Mouse (Mus musculus): ENCODE results near the gene Fam24a.
A peak's percentile ranks its signal among the peaks of the same experiment; 100 is the strongest.

Fam24a gene

DNA sequence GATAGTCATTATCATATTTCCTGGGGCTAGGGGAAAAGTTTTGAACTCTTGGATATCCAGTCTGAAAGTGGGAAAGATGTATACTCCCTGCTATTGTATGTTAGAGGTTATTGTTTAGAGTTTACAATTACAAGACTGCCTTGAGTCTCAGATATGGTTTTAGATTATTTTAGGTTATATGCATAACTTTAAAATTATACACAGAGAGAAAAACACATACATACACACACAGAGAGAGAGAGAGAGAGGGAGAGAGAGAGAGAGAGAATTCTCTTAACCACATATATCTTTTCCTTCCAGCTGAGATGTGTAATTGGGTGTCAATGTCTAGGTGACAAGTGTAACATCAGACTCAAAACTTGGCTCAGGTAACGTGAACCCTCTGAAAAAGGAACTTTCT is at the start of gene Fam24a:
Gene Fam24a (plus strand): TSS at position 301 of the 400 bp plus-strand sequence.
- DNase-seq (ENCODE audit: low spot score in 2 of 2): no peak

DNA sequence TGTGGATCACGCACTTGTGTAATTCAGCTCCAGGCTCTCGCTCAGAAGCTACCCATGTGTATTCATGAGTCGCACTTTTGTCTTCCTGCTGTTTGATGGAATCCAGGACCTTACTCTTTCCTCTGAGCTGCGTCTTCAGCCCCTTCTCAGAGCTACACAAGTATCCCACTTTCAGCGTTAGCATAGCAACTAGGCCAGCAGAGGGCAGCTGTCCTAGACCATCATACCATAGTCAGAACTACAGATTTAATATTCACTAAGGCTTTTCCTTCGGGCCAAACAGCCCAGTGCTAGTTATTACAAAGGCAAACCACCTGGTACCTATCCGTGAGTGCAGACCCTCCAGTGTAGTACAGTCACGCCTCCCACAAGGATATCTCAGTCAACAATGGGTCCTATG is 36.5 kb upstream of the Fam24a start:
- DNase-seq (ENCODE audit: low spot score in 2 of 2): no peak

DNA sequence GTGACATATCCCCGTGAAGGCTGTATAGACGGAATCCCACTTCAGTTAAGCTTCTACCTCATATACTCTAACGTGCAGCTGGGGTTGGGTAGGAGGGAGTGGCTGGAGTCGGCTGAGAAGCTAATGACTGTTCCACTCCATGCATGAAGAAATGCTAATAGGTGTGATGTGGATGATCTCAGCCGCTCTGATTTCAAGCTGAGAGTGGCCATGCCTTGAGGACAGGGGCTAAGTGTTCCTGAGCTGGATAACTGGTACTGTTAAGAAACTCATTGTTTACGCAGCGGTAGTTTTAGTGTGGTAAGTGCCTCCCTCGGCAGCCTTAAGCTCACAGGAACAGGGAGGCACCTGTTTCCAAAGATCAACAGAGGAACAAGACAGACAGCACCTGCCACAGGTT is 30.3 kb upstream of the Fam24a start:
- DNase-seq (ENCODE audit: low spot score in 2 of 2): no peak

DNA sequence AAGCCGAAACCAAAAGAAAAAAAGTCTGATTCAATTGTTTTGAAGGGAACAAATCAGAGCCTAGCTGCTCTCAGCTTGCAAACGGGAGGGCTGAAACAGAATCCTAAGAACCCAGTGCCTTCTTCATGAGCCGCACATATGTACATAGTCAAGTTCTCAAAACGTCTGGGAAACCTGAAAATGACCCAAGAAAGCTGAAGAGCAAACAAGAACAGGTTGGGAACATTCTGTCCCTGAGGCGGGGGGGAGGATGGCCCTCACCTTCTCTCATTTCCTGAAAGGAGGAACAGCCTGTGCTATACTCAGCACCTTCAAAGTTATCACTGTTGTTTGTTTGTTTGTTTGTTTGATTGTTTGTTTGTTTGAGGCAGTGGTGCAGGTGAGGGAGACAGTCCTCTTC is 26.9 kb upstream of the Fam24a start:
- DNase-seq (ENCODE audit: low spot score in 2 of 2): no peak

DNA sequence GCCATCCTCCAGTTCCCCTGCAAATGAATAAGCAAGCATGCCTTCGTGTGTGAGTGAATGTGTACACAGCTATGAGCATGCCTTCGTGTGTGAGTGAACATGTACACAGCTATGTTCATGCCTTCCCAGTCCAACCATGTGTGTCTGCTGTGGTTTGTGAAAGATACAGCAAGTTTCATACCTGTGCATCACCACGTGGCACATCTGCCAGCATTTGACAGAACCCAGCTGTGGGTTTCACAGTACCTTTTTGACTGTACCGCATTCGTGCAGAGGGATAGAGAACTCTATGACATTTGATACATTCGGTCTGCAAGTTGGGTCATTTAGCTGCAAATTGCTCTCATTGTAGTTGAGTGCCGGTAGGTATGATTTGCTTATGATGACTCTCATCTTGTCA is 19.2 kb upstream of the Fam24a start:
- no peak for DNase-seq (ENCODE audit: low spot score in 2 of 2)

DNA sequence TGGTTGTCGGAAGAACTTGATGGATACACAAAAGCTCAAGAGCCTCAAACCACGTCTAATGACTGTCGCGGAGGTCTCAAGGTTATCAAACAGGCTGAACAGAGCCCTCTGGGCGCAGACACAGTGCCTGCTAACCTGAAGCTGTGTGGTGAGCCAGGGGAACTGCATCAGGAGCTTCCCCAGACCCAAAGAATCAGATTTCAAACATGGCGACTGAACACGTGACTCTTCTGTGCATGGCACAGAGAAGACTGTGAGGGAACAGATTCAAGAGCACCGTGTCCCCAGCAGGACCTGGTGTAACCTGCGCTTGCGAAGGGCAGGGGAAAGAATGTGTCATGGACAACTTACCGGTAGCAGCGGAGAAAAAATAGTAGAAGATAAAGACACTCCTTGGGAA is 16.1 kb upstream of the Fam24a start:
- DNase-seq (ENCODE audit: low spot score in 2 of 2): no peak

DNA sequence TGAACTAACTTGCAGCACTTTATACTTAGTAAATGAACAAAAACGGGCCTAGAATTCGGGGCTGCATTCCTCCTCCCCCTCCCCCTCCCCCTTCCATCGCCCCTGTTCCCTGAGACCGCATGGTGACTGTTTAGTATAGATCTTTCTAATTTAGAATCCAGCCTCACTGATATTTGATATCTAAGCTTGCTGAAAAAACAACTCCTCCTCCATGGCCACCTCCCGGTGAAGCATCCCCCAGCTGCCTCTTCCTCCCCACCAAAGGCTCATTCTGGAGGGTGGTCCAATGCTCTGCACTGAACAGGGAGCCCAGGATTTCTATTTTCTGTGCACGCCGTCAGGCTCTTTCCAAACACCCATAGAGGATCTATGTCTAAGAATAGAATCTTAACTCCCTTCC is 15.3 kb upstream of the Fam24a start:
- no peak for DNase-seq (ENCODE audit: low spot score in 2 of 2)

DNA sequence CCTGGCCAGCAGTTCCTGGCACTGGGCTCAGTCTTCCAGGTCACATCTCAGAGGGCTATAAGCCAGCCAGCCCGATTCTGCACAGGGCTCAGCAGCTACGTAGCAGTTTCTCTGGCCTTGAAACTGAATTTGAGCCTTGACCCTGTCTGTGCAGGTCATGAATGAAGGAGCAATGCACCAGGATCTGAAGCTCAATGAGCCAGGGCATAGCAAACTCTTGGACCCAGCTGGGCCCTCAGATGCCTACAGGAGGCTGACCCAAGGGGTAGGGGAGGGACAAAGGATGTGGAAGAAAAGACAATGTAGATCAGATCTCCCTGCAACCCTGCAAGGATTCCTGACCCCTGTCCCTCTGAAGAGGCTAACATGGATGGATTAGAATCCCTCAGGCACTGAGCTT is 11.5 kb upstream of the Fam24a start, which contains the start of gene Cuzd1:
Gene Cuzd1 (minus strand): TSS at position 101 of the 400 bp plus-strand sequence.
- DNase-seq (ENCODE audit: low spot score in 2 of 2): no peak

DNA sequence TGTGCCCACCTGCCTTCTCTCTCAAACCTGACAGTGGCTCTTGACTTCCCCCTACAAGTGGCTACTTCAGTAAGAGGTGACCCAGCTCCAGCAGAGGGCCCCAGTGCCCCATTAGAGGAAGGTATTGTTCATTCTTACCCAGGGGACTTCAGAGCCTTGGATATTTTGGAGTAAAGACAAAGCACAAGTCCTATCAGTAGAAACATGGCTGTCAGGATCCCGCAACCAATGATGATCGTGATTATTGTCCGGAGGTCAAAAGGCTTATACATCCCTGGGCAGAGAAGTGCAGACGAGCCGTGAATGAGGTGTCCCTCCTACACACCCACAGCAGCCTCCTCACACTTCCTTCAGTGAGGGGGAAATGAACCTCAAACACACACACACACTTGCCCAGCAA is 6.6 kb upstream of the Fam24a start:
- no peak for DNase-seq (ENCODE audit: low spot score in 2 of 2)

DNA sequence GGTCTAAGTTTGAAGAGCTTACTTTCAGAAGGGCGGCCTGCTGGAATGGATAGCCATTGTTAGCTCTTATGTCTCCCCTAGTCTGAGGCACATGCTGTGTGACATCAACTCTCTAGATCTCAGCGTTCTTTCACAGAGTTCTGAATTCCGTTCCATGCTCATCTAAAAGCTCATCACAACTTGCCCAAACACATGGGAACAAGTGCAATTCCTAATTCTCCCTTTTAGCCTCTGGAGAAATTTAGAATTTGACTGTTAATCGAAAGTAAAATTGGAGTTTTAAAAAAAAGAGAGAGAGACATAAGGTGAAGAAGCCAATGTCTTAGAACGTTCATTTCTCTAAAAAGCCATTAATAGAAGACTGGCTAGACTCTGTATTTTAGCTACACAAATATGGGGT is 4.2 kb upstream of the Fam24a start, which contains the start of gene Fam24b:
Gene Fam24b (minus strand): TSS at position 101 of the 400 bp plus-strand sequence.
- no peak for DNase-seq (ENCODE audit: low spot score in 2 of 2)

DNA sequence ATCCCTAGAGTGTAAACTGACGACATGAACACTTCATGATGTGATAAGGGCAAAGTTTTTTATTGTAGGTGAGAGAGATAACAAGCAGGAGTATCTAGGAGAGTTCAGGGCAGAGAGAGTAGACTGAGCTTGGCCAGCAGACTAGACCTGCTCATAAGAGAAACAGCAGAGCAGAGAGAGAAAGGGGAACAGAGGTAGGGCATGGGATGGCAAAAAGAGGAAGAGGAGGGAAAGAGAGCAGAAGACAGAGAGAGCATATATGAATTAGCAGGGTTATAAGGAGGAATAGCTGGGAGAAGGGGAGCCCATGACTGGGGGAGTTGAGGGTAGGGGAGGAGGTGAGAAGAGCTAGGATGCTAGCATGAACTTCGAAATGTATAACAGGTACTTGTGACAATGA is 2.0 kb upstream of the Fam24a start:
- DNase-seq (ENCODE audit: low spot score in 2 of 2): no peak

DNA sequence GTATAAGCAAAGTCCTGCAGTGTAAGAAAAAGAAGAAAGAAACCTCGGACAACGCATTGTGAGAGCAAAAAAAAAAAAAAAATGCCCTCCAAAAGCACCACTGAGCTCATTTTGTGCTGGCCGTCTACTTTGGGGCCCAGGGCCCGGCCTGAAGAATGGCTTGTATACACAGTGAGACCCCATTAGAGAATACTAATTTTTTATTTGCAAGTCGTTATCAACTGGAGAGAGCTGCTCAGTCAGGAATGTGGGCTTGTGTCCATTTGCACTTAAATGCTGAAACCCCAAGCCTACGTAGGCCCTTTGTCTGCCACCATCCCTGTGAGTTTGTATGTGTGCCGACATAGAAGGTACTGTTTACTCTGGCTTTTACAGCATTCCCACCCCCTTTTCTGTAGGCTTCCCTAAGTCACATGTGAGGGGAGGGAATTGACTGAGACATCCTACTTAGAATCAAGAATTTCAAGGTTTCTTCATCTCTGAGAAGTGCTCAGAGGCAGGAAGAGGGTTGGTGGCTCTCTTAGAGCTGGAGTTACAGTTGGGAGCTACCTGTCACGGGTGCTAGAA is 3.9 kb downstream of the Fam24a start:
- no peak for DNase-seq (ENCODE audit: low spot score in 2 of 2)

DNA sequence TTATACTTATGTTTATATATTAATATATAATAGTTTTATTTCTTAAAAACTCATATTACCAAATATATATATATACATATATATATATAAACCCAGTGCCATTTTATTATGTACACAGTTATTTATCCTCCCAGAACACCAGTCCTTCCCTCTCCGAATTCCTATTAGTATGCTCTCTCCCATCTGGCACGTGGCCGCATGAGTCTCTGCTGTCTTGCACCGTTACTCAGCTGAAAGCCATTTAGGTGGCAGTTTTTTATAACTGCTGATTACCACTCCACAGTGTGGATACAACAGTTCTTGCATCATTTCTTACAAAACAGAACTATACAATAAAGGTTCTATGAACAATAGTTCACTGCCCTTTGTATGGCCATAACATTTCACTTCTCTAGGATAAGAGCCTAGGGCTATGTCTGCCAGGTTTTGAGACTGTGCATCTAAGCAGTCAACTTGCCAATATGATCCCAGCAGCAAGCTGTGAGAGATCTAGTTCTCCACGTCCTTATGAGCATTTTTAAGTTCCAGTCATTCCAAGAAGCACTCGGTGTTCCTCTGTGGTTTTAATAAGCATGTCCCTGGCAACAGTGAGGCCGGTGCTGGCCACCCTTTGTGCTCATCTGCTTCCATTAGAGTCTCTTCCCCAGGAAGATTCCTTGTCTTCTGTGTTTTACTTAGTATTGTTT is 12.3 kb downstream of the Fam24a start:
- DNase-seq (ENCODE audit: low spot score in 2 of 2): no peak

DNA sequence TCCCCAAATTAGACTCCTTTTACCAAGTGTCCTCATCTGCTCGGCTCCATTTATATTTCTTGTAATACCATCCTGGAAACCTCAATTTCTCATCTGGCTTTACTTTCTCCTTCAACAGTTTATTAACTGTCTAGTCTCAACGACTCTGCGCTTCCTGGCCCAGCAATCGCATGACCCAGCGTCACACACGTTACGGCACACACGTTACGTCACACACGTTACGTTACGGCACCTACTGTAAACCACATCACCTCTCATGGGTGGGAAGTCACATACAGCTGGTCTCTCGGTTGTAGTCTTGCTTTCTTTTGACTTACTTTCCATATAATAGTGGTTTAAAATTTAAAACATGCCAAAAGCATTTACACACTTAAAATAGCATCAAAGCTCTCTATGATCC is 22.4 kb downstream of the Fam24a start:
- no peak for DNase-seq (ENCODE audit: low spot score in 2 of 2)

DNA sequence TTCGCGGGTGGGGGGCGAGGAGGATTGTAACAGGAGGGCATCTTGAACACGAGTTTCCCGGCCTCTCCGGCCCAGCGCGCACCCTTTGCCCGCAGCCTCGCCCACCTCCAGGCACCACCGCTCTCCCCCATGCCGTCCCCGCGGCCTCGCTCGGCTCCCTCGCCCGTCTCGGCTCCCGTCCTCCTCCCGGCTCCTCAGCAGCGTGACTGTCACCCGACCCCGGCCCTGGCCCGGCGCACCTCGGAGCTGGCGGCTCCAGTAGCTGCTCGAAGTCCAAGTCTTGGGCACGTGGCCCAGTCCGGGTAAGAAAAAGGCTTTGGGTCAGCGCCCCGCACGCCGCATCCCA is 28.6 kb downstream of the Fam24a start:
- DNase-seq (ENCODE audit: low spot score in 2 of 2): no peak

DNA sequence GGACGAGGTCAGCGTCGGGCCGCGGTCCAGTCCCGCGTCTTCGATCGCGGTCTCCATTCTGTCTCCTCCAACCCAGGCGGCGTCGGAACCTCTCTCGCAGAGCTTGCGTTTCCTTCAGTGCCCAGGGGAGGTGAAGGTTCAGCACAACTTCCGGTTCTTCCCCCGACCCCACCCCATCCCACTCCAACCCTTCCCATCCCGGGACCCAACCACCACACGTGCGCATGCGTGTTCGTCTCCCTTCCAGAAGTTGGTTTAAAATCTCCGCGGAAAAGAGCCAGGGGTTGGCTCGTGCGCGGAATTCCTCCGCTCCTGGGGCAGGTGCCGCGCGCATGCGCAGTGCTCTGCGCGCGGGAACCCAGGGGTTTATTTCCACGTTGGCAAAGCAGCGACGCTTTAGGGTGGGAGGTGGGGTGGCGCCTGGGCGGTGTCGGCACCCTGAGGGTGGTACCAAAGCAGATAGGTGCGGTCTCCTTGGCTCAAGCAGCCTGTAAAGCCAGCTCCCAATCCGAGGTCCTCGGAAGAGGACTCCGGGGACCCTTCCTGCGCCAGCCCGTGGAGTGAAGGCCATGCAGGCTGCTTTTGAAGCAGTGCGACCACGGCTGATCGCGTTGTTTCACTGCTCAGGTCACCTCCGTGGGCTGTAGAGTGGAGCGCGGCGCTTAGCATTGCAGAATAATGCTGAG is 29.1 kb downstream of the Fam24a start, which contains the start of gene 2310057M21Rik:
Gene 2310057M21Rik (minus strand): TSS at position 145 of the 686 bp plus-strand sequence.
- peak; percentile 81 to 84 for DNase-seq (ENCODE audit: low spot score in 2 of 2)

DNA sequence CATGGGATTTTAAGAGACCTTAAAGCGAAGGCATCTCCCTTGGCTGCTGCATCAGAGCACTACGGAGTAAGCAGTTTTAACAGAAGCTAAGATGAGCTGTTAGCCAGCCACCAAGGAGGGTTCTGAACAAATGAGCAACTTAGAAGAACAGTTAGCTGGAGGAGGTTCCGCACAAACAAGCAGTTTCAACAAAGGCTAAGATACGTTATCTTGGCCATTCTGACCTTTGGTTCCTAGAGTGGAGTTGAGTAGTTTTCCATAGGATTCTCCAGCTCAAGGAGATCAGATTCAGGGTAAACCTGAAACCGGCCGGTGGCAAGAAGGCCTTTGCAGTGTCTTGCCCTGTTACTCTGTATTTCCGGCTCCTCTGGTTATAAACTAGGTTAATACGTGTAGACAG is 30.5 kb downstream of the Fam24a start:
- DNase-seq (ENCODE audit: low spot score in 2 of 2): no peak

DNA sequence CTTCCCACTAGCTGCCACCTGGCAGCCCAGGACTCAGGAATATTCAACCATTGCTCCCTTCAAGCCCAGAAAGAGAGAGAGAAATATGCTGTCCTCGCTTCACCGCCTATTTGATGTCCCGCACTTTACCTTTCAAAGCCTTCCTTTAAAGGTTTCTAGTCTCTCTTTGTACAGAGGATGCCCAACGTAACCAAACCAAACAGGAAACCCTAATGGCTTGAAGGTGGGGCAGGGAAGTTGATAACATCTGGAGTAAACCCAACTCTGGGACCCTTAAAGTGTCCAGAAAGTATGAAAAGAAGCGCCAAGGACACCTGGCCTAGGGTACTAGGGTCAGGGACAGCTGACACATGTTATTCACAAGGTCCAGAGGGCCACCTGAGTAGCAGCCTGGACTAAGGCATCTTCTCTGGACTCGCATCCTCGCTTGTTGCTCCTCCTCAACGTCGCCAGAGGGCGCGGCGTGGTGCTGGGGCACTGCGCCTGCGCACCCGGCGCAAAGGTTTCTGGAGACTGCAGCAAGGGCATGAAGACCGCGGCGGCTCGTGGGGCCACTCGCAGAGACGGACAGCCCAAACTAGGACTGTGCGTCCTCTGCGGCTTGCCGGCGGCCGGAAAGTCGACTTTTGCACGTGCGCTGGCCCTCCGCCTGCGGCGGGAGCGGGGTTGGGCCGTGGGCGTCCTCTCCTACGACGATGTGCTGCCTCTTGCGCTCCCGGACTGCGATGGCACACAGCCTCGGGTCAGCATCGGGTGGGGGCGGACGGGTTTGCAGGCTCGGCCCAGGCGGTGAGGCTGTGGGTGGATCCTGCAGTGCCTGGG is 37.2 kb downstream of the Fam24a start, which contains the start of gene Pstk:
Gene Pstk (plus strand): TSS at position 494 of the 822 bp plus-strand sequence.
- DNase-seq (ENCODE audit: low spot score in 2 of 2): peak; percentile 58 to 81

DNA sequence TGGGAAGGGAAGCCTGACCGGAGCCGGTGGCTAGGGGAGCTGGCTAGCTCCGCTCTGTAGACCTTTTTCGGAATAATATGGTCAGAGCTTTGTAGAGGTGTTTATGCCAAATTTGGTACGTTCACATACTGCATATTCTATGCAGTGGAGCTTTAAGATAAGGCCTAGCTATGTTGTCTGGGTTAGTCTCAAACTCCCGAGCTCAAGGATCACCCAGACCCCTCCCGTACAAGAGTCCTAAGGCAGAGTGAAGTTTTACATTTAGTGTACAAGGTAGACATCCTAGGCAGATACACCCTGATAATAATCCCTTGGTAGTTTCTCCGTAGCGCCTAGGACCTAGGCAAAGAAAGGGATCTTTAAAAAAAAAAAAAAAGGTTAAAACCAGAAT is 37.8 kb downstream of the Fam24a start:
- no peak for DNase-seq (ENCODE audit: low spot score in 2 of 2)

DNA sequence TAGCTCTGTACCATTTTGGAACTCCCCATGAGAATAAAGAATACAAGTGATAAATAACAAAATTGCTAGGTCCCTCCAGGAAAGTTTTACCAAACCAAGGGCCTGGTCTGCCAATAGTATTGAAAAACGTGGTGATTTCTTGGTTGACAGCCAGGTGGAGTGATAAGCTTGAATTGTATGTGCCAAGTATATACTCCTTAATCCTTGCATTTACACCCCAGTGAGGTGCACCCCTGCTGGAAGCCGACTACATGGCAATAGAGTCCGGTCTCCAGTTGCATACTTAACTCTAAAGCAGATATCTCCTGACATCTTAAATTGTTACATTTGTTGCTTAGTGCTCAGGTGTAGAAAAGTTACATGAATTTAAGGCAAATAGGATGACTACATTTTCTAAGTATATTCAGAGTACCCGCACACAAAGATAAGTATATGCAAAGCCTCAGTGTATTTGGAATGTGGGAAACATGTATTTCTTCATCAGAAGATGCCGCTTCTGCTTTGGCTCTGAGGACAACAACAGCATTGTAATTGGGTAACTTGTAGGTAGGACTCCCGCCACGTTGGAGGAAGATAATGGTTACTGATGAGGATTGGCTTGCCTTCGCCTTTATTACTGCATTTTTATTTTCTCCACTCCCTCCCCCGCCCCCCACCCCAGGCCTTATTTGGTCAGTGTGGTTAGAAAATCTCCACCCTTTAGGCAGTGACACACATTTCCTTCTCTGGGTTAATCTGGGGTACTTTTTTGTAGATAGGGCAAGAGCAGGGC is 38.4 kb downstream of the Fam24a start:
- peak in 1 of 2 experiments; percentile 7 for DNase-seq (ENCODE audit: low spot score in 2 of 2)

Data from thymus, postnatal 10 days (tissue).